Mouse (Mus musculus) CD8-positive naive resting alpha-beta T cell, adult 2 months (primary cell): ENCODE measurements at regions not wholly inside any gene's neighbourhood (a gene's known extent, or its start where the extent isn't known, plus 50 kb on each side); places are given as distances from the start of the nearest gene placed in this dataset.

Source experiments
- DNase-seq, 2 experiments: peaks; one replicate each; pipeline ENCODE4 v3.0.0; 2022; ENCODE audit warnings: low read depth in 2 of 2, low spot score in 2 of 2

DNA sequence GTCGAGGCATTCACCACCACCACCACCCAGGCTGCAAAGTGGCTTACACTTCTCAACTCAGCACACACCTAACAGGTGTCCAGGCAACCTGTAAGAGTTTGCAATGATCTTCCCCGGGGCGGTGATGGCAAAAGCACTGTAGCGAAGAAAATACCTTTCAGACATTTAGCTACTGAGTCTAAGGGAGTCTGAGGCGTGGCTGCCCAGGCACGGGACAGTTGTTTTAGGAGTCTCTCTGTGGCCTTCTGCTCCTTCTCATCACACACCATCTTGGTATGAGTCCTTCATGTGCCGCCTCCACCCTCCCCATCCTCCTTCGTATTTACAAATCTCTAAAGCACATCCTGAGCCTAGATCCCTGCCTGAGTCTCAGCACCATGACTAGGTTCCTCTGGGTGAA, 186.0 kb downstream of the Setd4 start:
- DNase-seq: no peak

GRCm38 (mm10) chr16:93392024-93392675, 211.7 kb downstream of the Setd4 start:
- DNase-seq: no peak

- no peak for DNase-seq
These were observed 216.2 kb downstream of the Setd4 start for GRCm38 (mm10) chr16:93387578-93388116.

DNA sequence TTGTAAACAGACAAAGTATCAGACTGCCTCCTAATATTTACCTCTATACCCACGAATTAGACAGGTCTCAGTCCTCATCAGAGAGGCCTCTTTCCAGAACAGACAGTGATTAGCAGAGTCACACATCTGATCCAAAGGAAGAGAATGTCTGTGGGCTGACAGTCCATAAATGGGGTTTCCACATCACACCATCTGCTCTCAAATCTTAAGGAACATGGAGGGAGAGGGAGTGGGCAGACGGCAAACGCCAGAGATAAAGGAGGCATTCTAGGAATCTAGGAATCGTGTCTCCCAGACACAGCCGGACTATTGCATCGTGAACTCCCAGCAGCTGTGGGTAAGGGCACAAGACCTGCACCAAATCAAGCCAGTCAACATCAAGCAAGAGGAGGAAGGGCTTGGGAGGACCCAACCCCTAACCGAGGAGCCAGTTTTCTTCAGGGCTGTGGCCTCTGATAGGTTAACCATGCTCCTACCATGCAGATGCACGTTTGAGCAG, 219.8 kb downstream of the Setd4 start:
- no peak for DNase-seq

GRCm38 (mm10) chr16:93382945-93383344, 220.9 kb downstream of the Setd4 start:
- no peak for DNase-seq

DNA sequence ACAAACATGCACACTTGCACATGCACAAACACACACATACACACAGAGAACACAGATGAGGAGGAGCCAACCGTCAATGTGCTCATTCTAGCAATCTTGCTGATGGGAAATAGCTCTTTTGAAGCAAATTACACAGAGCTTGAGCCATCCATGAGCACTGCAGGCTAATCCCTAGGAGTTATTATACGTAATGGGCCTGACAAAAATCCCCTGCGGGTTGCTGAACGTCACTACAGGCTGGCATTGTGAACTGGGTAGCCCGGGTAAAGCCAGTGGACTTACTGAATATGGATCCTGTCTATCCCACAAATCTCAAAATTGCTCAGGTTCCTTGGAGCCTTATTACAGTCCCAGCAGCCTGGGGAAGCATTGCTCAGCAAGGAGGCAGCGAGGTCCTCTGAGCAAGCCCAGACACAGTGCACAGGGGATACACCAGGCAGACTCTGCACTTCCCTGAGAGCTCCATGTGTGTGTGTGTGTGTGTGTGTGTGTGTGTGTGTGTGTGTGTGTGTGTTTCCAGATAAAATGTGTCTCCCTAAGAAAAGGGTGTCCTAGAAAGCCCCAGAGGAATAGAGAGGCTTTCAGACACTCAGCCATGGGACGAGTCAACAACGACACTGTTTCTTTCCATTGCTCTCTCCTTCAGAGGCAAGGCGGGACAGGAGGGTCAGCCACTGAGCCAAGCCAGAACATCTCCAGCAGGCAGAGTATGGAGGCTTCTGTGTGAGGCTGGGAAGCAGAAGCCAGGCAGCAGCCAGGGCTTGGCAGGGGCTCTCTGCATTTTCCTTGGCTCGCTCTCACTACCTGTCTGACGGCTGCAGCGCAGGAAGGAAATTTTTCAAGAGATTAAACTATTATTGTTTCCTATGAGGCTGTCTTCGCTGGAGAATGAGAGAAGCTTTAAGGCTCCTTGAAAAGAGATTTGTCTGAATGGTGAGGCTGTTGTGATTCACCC, 222.9 kb downstream of the Setd4 start:
- DNase-seq: no peak

DNA sequence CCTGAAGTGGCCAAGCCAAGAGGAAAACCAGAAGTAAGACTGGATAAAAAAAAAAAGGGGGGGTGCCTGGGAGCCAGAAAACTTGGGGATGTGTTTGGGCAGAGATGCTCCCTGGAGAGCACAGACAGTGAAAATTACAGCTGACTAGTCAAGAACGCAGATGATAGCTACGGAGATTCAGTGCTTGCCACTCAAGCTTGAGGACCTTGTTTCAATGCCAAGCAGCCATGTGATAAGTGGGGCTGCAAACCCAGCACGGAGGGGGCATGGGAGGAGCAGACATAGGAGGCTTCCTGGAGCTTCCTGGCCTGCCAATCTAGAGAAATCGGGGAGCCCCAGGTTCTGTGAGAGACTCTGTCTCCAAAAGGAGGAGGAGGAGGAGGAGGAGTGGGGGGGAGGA, 223.7 kb downstream of the Setd4 start:
- DNase-seq: no peak

- DNase-seq: no peak
These were observed 224.3 kb downstream of the Setd4 start for GRCm38 (mm10) chr16:93379611-93380010.

DNA sequence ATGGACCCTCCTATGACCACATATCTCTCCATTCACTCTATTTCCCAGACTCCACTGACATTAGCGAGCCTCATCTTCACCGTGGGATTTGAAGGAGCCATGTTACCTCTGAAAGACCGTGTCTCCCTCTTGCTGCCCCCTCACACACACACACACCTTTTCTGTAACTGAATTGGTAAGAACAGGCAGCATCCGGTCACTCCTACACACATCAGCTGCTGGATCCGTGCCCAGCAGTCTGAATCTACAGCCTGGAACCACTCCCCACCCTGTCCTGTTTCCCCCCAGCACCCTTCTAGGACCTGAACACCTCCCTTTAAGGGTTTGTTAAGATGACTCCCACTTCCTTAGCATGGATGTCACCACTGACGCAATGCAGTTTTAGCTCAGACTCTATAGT, 229.2 kb downstream of the Setd4 start:
- no peak for DNase-seq

DNA sequence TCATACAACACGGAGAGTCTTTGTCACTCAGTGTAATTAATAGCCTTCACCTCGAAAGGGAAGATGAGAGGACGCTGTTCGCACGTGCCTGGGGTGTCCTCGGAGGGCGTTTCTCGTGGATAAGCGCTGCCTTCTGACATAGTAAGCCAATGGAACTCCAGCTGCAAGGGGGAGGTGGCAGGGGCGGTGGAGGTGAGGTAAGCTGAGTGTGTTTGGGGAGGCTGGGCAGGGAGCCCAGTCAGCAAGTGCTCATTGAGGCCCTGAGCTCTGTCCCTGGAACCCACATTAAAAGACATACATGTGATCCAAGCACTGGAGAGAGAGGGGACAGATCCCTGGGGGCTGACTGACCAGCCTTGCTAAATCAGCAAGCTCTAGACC, 234.1 kb downstream of the Setd4 start:
- DNase-seq: no peak

- DNase-seq: no peak
These were observed 234.8 kb downstream of the Setd4 start for GRCm38 (mm10) chr16:93368824-93369765.

DNA sequence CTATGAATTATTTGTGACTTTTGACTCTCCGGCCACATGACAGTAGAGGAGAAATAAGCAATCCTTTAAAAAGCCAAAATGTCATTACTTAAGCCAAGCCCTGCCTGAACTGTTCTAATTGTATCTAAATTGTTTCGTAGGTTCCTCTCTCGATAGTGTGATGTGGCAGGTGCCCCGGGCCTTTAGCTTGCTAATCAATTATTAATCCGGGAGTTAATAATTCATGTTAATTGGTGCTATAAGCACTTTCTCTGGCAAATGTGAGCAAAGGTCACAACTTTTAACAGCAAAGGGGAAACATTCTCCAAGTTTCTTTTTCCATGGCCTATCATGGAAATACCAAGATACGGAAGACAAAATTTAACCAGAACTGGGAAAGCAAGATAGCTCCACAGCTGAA, 235.9 kb downstream of the Setd4 start:
- DNase-seq: no peak

- DNase-seq: no peak
These were observed 236.5 kb downstream of the Setd4 start for GRCm38 (mm10) chr16:93367246-93367805.

GRCm38 (mm10) chr16:93366383-93366941, 237.4 kb downstream of the Setd4 start:
- DNase-seq: no peak

GRCm38 (mm10) chr16:93365236-93365951, 238.5 kb downstream of the Setd4 start:
- DNase-seq: no peak

DNA sequence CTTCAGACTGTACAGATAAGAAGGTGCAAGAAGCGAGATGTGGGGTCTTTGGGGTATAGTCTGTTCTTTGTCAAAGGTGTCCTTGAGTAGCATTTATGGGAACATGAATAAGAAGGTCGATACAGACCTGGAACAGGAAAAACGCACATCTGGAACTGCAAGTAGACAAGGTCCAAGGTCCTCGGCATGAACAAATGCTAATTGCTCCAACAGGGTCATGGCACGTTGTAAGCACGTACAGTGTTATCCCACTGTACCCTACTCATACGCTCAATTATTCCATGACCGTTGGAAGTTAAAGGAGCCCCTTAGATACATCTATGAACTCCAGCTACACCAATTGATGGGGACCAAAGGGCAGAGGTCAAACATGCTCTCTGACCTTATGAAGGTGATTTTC, 244.1 kb downstream of the Setd4 start:
- no peak for DNase-seq

- no peak for DNase-seq
These were observed 245.2 kb downstream of the Setd4 start for GRCm38 (mm10) chr16:93358613-93359012.

DNA sequence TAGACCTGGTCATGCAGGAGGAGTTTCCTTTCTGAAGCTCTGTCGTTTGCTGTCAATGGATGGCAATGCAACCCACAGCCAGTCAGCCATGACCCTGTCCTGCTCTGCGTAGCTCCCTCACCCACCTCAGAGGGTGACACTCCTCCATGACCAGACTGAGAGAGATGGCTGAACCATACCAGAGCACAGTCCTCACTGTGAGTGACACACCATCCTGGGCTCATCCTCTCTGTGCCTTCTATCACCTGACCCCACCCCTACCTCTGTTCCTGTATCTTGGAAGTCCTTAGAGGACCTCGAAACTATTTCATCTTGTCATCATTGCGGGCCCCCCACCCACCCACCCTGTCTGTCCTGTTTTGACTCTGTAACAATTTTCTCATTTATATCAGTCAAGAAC, 245.7 kb downstream of the Setd4 start:
- DNase-seq: no peak

DNA sequence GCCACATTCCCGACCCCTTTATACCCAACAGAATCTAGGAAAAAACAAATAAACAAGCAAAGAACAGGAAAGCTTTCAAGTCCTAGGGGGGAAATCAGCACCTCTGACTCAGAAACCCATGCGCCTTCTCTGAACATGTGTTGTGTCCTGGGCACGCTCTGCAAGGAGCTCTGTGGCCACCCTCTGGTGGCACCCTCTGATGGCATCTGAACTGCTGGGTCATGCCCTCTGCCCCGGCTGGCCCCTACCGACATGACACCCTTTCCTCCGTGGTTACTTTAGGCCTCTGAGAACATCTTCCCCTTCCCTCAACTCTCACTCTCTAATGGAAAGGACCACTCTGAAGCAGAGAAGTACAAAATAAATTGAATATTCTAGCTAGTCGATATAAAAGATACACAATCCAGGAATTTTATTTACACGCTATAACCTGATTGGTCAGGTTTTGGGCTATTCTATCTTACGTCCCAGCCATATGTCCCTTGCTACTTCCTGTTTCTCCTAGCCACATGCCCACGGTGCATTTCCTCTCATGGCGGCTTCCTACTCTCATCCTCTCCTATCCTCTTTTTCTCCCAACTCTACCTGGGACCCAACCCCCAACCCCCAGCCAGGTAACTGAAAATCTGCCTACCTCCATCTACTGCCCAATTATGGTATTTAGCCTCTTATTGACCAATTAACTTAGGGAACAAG, 248.5 kb downstream of the Setd4 start:
- no peak for DNase-seq
